Comparison of ENCODE assay signal across 17 mouse cellular contexts in the genomic region with DNA sequence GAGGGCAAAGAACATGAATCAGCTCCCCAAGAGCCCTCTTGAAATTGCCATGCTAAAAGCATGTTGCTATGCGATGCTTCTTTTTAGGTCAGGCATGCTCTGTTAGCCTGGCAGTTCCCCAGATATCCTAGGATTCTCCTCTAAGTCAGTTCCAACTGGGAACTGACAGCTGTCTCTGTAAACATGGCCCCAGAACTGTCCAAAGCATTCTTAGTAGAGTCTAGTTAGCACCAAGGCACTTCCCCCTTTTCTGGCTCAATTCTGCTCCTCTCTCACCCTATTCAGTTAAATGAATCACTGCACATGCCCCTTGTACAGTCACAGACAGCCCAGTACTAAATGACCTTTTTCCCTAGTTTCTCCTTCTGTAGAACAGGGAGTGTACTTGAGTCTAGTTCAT.
"Had no signal": no experiment of that assay in that cellular context is flagged by ENCODE, and none has a peak within 500 bp of the region (broad histone marks: within the 10 kb centered on the region; RNA-seq: fewer than 3 reads in every experiment).

No protein-coding gene starts in this region.

- H3K4me1 ChIP-seq: liver, embryonic 15.5 days; midbrain, embryonic 12.5 days; neural tube, embryonic 12.5 days had no signal

- DNase-seq: kidney, postnatal 14 days; lung, adult 2 months; retina, postnatal 1 day; right cerebral cortex, postnatal 4 days; spleen, adult 18-20 months; thymus, adult 2 months; thymus, postnatal 25 days had no signal

- H3K4me3 ChIP-seq: kidney, embryonic 15.5 days; left cerebral cortex, adult 2 months; limb, embryonic 10.5 days; liver, embryonic 15.5 days; midbrain, embryonic 12.5 days; myocyte; neural tube, embryonic 12.5 days had no signal

- H3K9me3 ChIP-seq: kidney, embryonic 15.5 days; limb, embryonic 10.5 days; liver, embryonic 15.5 days; midbrain, embryonic 12.5 days; neural tube, embryonic 12.5 days had no signal

- H3K27ac ChIP-seq: left cerebral cortex, adult 2 months; limb, embryonic 10.5 days; liver, embryonic 15.5 days; macrophage; midbrain, embryonic 12.5 days; neural tube, embryonic 12.5 days had no signal

- H3K9ac ChIP-seq: kidney, embryonic 15.5 days; liver, embryonic 15.5 days; midbrain, embryonic 12.5 days; neural tube, embryonic 12.5 days had no signal

- H3K36me3 ChIP-seq: kidney, embryonic 15.5 days; limb, embryonic 10.5 days; liver, embryonic 15.5 days; midbrain, embryonic 12.5 days; neural tube, embryonic 12.5 days had no signal

- ATAC-seq: lung, postnatal 0 days had no signal

- H3K27me3 ChIP-seq: kidney, embryonic 15.5 days; liver, embryonic 15.5 days; midbrain, embryonic 12.5 days; neural tube, embryonic 12.5 days had no signal

- H3K4me2 ChIP-seq: kidney, embryonic 15.5 days; liver, embryonic 11.5 days; liver, embryonic 15.5 days; midbrain, embryonic 12.5 days; neural tube, embryonic 12.5 days had no signal
